Mouse (Mus musculus) C2C12 (cell line): ENCODE measurements around the gene Vwde. TPM values are rescaled to one million over a fixed set of nuclear protein-coding genes. Genes with fewer than 3 reads are reported as not detected.

ENCODE experiments used
- H3K27me3 ChIP-seq: one replicate; pipeline ENCODE4 v1.6.1; 2011; ENCODE audit not compliant: control insufficient read depth, insufficient read depth, insufficient read length
- H3K36me3 ChIP-seq: one replicate; pipeline ENCODE4 v1.6.1; 2011; ENCODE audit not compliant: control insufficient read depth, insufficient read depth
- H3K4me3 ChIP-seq: one replicate; pipeline ENCODE4 v1.5.1; 2011; ENCODE audit warnings: mild to moderate bottlenecking, control low read depth; ENCODE audit not compliant: poor library complexity, insufficient read depth, severe bottlenecking
- H3K79me2 ChIP-seq: one replicate; pipeline ENCODE4 v1.6.1; 2011; ENCODE audit not compliant: control insufficient read depth, insufficient read depth
- H3K79me3 ChIP-seq: one replicate; pipeline ENCODE4 v1.6.1; 2011; ENCODE audit warnings: low read depth, control low read depth
- H3ac ChIP-seq: one replicate; pipeline ENCODE3; 2011; ENCODE audit warnings: low read depth; ENCODE audit not compliant: control insufficient read depth, insufficient read length
- CEBPB ChIP-seq: IDR thresholded peaks from one replicate; pipeline ENCODE4 v1.6.1; 2011; ENCODE audit warnings: low read depth, mild to moderate bottlenecking, control low read depth, moderate library complexity
- CTCF ChIP-seq: IDR thresholded peaks from one replicate; pipeline ENCODE4 v1.5.1; 2011; ENCODE audit not compliant: control insufficient read depth, insufficient read depth, insufficient read length
- FOSL1 ChIP-seq: IDR thresholded peaks from one replicate; pipeline ENCODE4 v1.8.0; 2011; ENCODE audit warnings: mild to moderate bottlenecking, low read length; ENCODE audit not compliant: poor library complexity, insufficient read depth, severe bottlenecking
- MAX ChIP-seq: IDR thresholded peaks from one replicate; pipeline ENCODE4 v1.6.1; 2011; ENCODE audit warnings: mild to moderate bottlenecking, control low read depth
- MYOD1 ChIP-seq: IDR thresholded peaks from one replicate; pipeline ENCODE4 v1.6.1; 2011; ENCODE audit warnings: low read depth; ENCODE audit not compliant: control insufficient read depth, insufficient read length
- MYOG ChIP-seq: IDR thresholded peaks from one replicate; pipeline ENCODE4 v1.6.1; 2011; ENCODE audit not compliant: control insufficient read depth, insufficient read length; ENCODE audit errors: extremely low read depth
- USF1 ChIP-seq: IDR thresholded peaks from one replicate; pipeline ENCODE4 v1.6.1; 2011; ENCODE audit warnings: low read depth, mild to moderate bottlenecking, control low read depth, moderate library complexity
- polyA plus RNA-seq: library from polyadenylated mRNA; unstranded; fragments of >200 nt; fragmentation: generic; extraction: Trizol; gene quantifications from one replicate; pipeline ENCODE4 v1.2.1, GENCODE M21; 2012; ENCODE audit warnings: missing spikeins

The Vwde gene
- polyA plus RNA-seq, 1 experiment = 0.02 TPM

GRCm38 (mm10) chr6:13153888-13154697 lies 70.7 kb downstream of the Vwde start:
- no peak overlapping the region for H3ac ChIP-seq
- no peaks in the 10 kb centered on the region for H3K36me3 ChIP-seq
- no peaks in the 10 kb centered on the region for H3K79me3 ChIP-seq
- no peak for TF ChIP-seq USF1
- TF ChIP-seq CEBPB = no peak
- no peak for TF ChIP-seq MYOD1
- TF ChIP-seq FOSL1 = no peak
- no peak for TF ChIP-seq MYOG
- no peak for TF ChIP-seq MAX
- no peak for TF ChIP-seq CTCF
- H3K4me3 ChIP-seq = no peak overlapping the region
- no peaks in the 10 kb centered on the region for H3K79me2 ChIP-seq
- no peaks in the 10 kb centered on the region for H3K27me3 ChIP-seq

- TF ChIP-seq CTCF = no peak
- no peak for TF ChIP-seq CEBPB
- TF ChIP-seq MYOD1 = no peak
- TF ChIP-seq MAX = no peak
- no peak for TF ChIP-seq USF1
- no peak for TF ChIP-seq FOSL1
- no peak for TF ChIP-seq MYOG
- no peaks in the 10 kb centered on the region for H3K36me3 ChIP-seq
- H3K79me2 ChIP-seq = no peaks in the 10 kb centered on the region
- H3ac ChIP-seq = no peak overlapping the region
- H3K79me3 ChIP-seq = no peaks in the 10 kb centered on the region
- H3K4me3 ChIP-seq = no peak overlapping the region
- no peaks in the 10 kb centered on the region for H3K27me3 ChIP-seq
These were observed 72.6 kb downstream of the Vwde start for GRCm38 (mm10) chr6:13152062-13152640.

- no peak overlapping the region for H3K4me3 ChIP-seq
- H3K79me2 ChIP-seq = no peaks in the 10 kb centered on the region
- no peaks in the 10 kb centered on the region for H3K36me3 ChIP-seq
- H3ac ChIP-seq = no peak overlapping the region
- TF ChIP-seq MAX = no peak
- no peak for TF ChIP-seq MYOG
- TF ChIP-seq FOSL1 = no peak
- TF ChIP-seq CTCF = no peak
- TF ChIP-seq CEBPB = no peak
- H3K27me3 ChIP-seq = no peaks in the 10 kb centered on the region
- H3K79me3 ChIP-seq = no peaks in the 10 kb centered on the region
These were observed 87.5 kb downstream of the Vwde start for GRCm38 (mm10) chr6:13137255-13137654.

- Histone ChIP-seq H3K27me3 (no peaks in the 10 kb centered on the region), H3K79me3 (no peaks in the 10 kb centered on the region), H3K4me3 (no peak overlapping the region), H3K79me2 (no peaks in the 10 kb centered on the region), H3ac (no peak overlapping the region), H3K36me3 (no peaks in the 10 kb centered on the region)
- no peak for TF ChIP-seq MYOD1
- no peak for TF ChIP-seq CEBPB
These were observed 116.1 kb downstream of the Vwde start for GRCm38 (mm10) chr6:13108662-13109061.

Other genes with a start within 250 kb of the Vwde start
- gene Tmem106b, start 155.2 kb downstream of the Vwde start, polyA plus RNA-seq = 7.9 TPM